Mouse (Mus musculus): Measurements from ENCODE around the gene Mrpl46.
A peak's percentile ranks its signal among the peaks of the same experiment; 100 is the strongest.

The Mrpl46 gene

GRCm38 (mm10) chr7:78782639-78783581 is at the start of gene Mrpl46, which contains the start of gene Mrps11:
Gene Mrpl46, minus strand, starts transcription at chr7:78783531.
Gene Mrps11, plus strand, starts transcription at chr7:78783119.
- DNase-seq (ENCODE audit: low spot score in 2 of 2) = peak; percentile 69 to 82

- DNase-seq (ENCODE audit: low spot score in 2 of 2) = no peak
Measured at GRCm38 (mm10) chr7:78827749-78828362, 44.5 kb upstream of the Mrpl46 start.

- no peak for DNase-seq (ENCODE audit: low spot score in 2 of 2)
Measured at GRCm38 (mm10) chr7:78826682-78827385, 43.5 kb upstream of the Mrpl46 start.

- no peak for DNase-seq (ENCODE audit: low spot score in 2 of 2)
Measured at GRCm38 (mm10) chr7:78818336-78818735, 35.0 kb upstream of the Mrpl46 start.

GRCm38 (mm10) chr7:78814766-78815165 is 31.4 kb upstream of the Mrpl46 start:
- DNase-seq (ENCODE audit: low spot score in 2 of 2) = no peak

GRCm38 (mm10) chr7:78813791-78814190 is 30.5 kb upstream of the Mrpl46 start:
- no peak for DNase-seq (ENCODE audit: low spot score in 2 of 2)

GRCm38 (mm10) chr7:78807192-78807591 is 23.9 kb upstream of the Mrpl46 start:
- DNase-seq (ENCODE audit: low spot score in 2 of 2) = no peak

GRCm38 (mm10) chr7:78803841-78804240 is 20.5 kb upstream of the Mrpl46 start:
- no peak for DNase-seq (ENCODE audit: low spot score in 2 of 2)

GRCm38 (mm10) chr7:78799730-78800496 is 16.6 kb upstream of the Mrpl46 start:
- no peak for DNase-seq (ENCODE audit: low spot score in 2 of 2)

- DNase-seq (ENCODE audit: low spot score in 2 of 2) = peak; percentile 28 to 39
Measured at GRCm38 (mm10) chr7:78797843-78798455, 14.6 kb upstream of the Mrpl46 start.

- DNase-seq (ENCODE audit: low spot score in 2 of 2) = no peak
Measured at GRCm38 (mm10) chr7:78796624-78797023, 13.3 kb upstream of the Mrpl46 start.

GRCm38 (mm10) chr7:78794571-78795092 is 11.3 kb upstream of the Mrpl46 start:
- DNase-seq (ENCODE audit: low spot score in 2 of 2) = no peak

GRCm38 (mm10) chr7:78793895-78794570 is 10.7 kb upstream of the Mrpl46 start:
- DNase-seq (ENCODE audit: low spot score in 2 of 2) = no peak

- DNase-seq (ENCODE audit: low spot score in 2 of 2) = peak in 1 of 2 experiments; percentile 42
Measured at GRCm38 (mm10) chr7:78791359-78792222, 8.3 kb upstream of the Mrpl46 start.

GRCm38 (mm10) chr7:78787793-78788380 is 4.6 kb upstream of the Mrpl46 start:
- no peak for DNase-seq (ENCODE audit: low spot score in 2 of 2)

- no peak for DNase-seq (ENCODE audit: low spot score in 2 of 2)
Measured at GRCm38 (mm10) chr7:78785906-78786305, 2.6 kb upstream of the Mrpl46 start.

GRCm38 (mm10) chr7:78778741-78779140 is 4.6 kb downstream of the Mrpl46 start:
- DNase-seq (ENCODE audit: low spot score in 2 of 2) = no peak

GRCm38 (mm10) chr7:78770936-78771335 is 12.4 kb downstream of the Mrpl46 start:
- no peak for DNase-seq (ENCODE audit: low spot score in 2 of 2)

Measured in frontal cortex, postnatal 25 days (tissue).